Mouse (Mus musculus) adrenal gland, postnatal 10 days (tissue): ENCODE measurements around the gene Nup160. TPM values are rescaled to one million over a fixed set of nuclear protein-coding genes. Genes with fewer than 3 reads are reported as not detected.

Source experiments
- DNase-seq: peaks from one replicate; pipeline ENCODE4 v3.0.0; 2021; ENCODE audit warnings: mixed read lengths
- long read RNA-seq, 2 experiments: library from polyadenylated mRNA; stranded (forward); transcript quantifications; one replicate each; pipeline ENCODE4 v2.0.0; 2021
- total RNA-seq, 2 experiments: library from RNA; stranded (reverse); gene quantifications; 2 replicates each; pipeline ENCODE4 v1.2.3; 2021

The Nup160 gene
- 10 to 100 TPM; 17.7 to 25.7 TPM for total RNA-seq
- long read RNA-seq, experiment 1, partial matches to known transcripts, result 13 of 15 reads
- long read RNA-seq, experiment 1, other reads (novel, unspliced or antisense), result 2 of 15 reads
- long read RNA-seq, experiment 2, partial matches to known transcripts, result 9 of 10 reads
- long read RNA-seq, experiment 2, other reads (novel, unspliced or antisense), result 0 of 10 reads

GRCm38 (mm10) chr2:90677007-90677406, at the start of gene Nup160:
Nup160 (plus strand) TSS chr2:90677215.
- no peak for DNase-seq

- no peak for DNase-seq
Observed at GRCm38 (mm10) chr2:90628261-90628660, 48.8 kb upstream of the Nup160 start.

- no peak for DNase-seq
Observed at GRCm38 (mm10) chr2:90629552-90629951, 47.5 kb upstream of the Nup160 start.

GRCm38 (mm10) chr2:90631938-90632733, 44.9 kb upstream of the Nup160 start:
- DNase-seq, result no peak

GRCm38 (mm10) chr2:90634671-90635070, 42.3 kb upstream of the Nup160 start:
- DNase-seq, result no peak

GRCm38 (mm10) chr2:90635085-90635723, 41.8 kb upstream of the Nup160 start:
- no peak for DNase-seq

GRCm38 (mm10) chr2:90636853-90637252, 40.2 kb upstream of the Nup160 start:
- DNase-seq, result no peak

GRCm38 (mm10) chr2:90638986-90639746, 37.8 kb upstream of the Nup160 start:
- DNase-seq, result no peak

GRCm38 (mm10) chr2:90639747-90640699, 37.0 kb upstream of the Nup160 start:
- DNase-seq, result peak; percentile 39

GRCm38 (mm10) chr2:90641007-90641709, 35.9 kb upstream of the Nup160 start:
- peak; percentile 33 for DNase-seq

- DNase-seq, result no peak
Observed at GRCm38 (mm10) chr2:90641710-90642039, 35.3 kb upstream of the Nup160 start.

GRCm38 (mm10) chr2:90647084-90647483, 29.9 kb upstream of the Nup160 start:
- no peak for DNase-seq

GRCm38 (mm10) chr2:90649405-90649804, 27.6 kb upstream of the Nup160 start:
- no peak for DNase-seq

GRCm38 (mm10) chr2:90649965-90650364, 27.1 kb upstream of the Nup160 start:
- DNase-seq, result no peak

- DNase-seq, result peak; percentile 9
Observed at GRCm38 (mm10) chr2:90652101-90652500, 24.9 kb upstream of the Nup160 start.

GRCm38 (mm10) chr2:90652993-90653392, 24.0 kb upstream of the Nup160 start:
- DNase-seq, result no peak

GRCm38 (mm10) chr2:90655449-90655848, 21.6 kb upstream of the Nup160 start:
- DNase-seq, result no peak

- no peak for DNase-seq
Observed at GRCm38 (mm10) chr2:90658613-90659012, 18.4 kb upstream of the Nup160 start.

- DNase-seq, result no peak
Observed at GRCm38 (mm10) chr2:90659016-90659415, 18.0 kb upstream of the Nup160 start.

- DNase-seq, result no peak
Observed at GRCm38 (mm10) chr2:90659639-90660038, 17.4 kb upstream of the Nup160 start.

- no peak for DNase-seq
Observed at GRCm38 (mm10) chr2:90660947-90661346, 16.1 kb upstream of the Nup160 start.
